Mouse (Mus musculus) testis, adult 2 months (tissue): ENCODE data around the gene Amhr2. TPM values are rescaled to one million over a fixed set of nuclear protein-coding genes. Genes with fewer than 3 reads are reported as not detected.
A peak's percentile ranks its signal among the peaks of the same experiment; 100 is the strongest.

Experiments
- H3K27ac ChIP-seq: fragments of 200-500 bp; 2 replicates; pipeline ENCODE4 v1.5.1; 2012; ENCODE audit warnings: low read depth, low read length; ENCODE audit not compliant: control insufficient read depth, insufficient read depth
- H3K27me3 ChIP-seq: fragments of 200-500 bp; 2 replicates; pipeline ENCODE4 v1.6.1; 2012; ENCODE audit warnings: mild to moderate bottlenecking, low read length, moderate library complexity; ENCODE audit not compliant: control insufficient read depth, insufficient read depth
- H3K36me3 ChIP-seq: fragments of 200-500 bp; 2 replicates; pipeline ENCODE4 v1.6.1; 2012; ENCODE audit warnings: mild to moderate bottlenecking, low read length; ENCODE audit not compliant: control insufficient read depth, insufficient read depth
- H3K4me1 ChIP-seq: fragments of 200-500 bp; 2 replicates; pipeline ENCODE4 v1.6.1; 2012; ENCODE audit warnings: low read length; ENCODE audit not compliant: control insufficient read depth, insufficient read depth
- H3K4me3 ChIP-seq: fragments of 200-500 bp; 2 replicates; pipeline ENCODE4 v1.5.1; 2012; ENCODE audit warnings: low read depth, mild to moderate bottlenecking, low read length, moderate library complexity, mixed read lengths; ENCODE audit not compliant: control insufficient read depth
- CTCF ChIP-seq: fragments of 200-500 bp; IDR thresholded peaks from 2 replicates; pipeline ENCODE4 v1.5.1; 2012; ENCODE audit warnings: low read depth, mild to moderate bottlenecking, inconsistent platforms, low read length, moderate library complexity; ENCODE audit not compliant: control insufficient read depth, insufficient read depth, insufficient replicate concordance
- POLR2A ChIP-seq: fragments of 200-500 bp; IDR thresholded peaks from 2 replicates; pipeline ENCODE4 v1.6.1; 2012; ENCODE audit warnings: low read depth, mild to moderate bottlenecking, inconsistent platforms, low read length, moderate library complexity; ENCODE audit not compliant: control insufficient read depth
- polyA plus RNA-seq: library from polyadenylated mRNA; depleted of rRNA; stranded (reverse); fragments of >200 nt; gene quantifications from 2 replicates; pipeline ENCODE4 v1.2.3, GENCODE M21; 2012

Amhr2 gene
- polyA plus RNA-seq, 1 experiment, result 168 TPM

DNA sequence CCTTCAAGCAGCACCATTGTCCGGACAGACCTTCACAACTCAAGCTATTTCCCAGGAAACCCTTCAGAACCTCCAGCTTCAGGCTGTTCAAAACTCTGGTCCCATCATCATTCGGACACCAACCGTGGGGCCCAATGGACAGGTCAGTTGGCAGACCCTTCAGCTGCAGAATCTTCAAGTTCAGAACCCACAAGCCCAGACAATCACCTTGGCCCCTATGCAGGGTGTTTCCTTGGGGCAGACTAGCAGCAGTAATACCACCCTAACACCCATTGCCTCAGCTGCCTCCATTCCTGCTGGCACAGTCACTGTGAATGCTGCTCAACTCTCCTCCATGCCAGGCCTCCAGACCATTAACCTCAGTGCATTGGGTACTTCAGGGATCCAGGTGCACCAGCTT is 35.9 kb upstream of the Amhr2 start:
- peaks cover 1% of the 10 kb centered on the region; the same call in 1 of the 2 replicates for H3K36me3 ChIP-seq
- H3K4me1 ChIP-seq, result peaks cover 6% of the 10 kb centered on the region
- H3K27me3 ChIP-seq, result no peaks in the 10 kb centered on the region
- TF ChIP-seq POLR2A, result no peak
- TF ChIP-seq CTCF, result no peak
- no peak overlapping the region for H3K27ac ChIP-seq
- peak overlapping the region; percentile 19 for H3K4me3 ChIP-seq

DNA sequence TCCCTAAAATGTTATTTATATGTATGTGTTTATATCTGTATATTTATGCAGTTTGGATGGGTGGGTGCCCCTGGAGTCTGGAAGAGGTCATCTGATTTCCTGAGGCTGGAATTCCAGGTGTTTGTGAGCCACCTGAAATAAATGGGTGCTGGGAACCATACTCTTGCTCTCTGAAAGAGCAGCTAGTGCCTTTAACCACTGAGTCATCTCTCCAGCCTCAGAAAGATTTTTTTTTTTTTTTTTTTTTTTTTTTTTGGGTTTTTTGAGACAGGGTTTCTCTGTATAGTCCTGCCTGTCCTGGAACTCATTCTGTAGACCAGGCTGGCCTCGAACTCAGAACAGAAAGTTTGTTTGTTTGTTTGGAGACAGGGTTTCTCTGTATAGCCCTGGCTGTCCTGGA is 34.1 kb upstream of the Amhr2 start:
- Histone ChIP-seq H3K27me3 (no peaks in the 10 kb centered on the region), H3K27ac (no peak overlapping the region), H3K4me1 (peaks cover 3% of the 10 kb centered on the region), H3K36me3 (peaks cover 1% of the 10 kb centered on the region; the same call in 1 of the 2 replicates), H3K4me3 (no peak overlapping the region)
- TF ChIP-seq CTCF (no peak), POLR2A (no peak)

DNA sequence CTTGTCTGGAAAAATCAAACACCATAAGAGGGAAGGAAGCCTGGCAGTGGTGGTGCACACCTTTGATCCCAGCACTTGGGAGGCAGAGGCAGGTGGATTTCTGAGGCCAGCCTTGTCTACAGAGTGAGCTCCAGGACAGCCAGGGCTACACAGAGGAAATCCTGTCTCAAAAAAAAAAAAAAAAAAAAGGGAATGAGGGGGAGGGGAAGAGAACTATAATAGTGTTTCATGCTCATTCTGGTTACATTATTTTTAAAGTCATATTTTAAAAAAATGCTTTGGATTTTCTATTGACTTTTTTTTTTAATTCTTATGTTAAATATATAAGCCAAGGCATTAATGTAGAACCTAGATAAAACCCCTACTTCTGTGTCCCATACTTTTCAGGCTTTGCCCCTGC is 31.5 kb upstream of the Amhr2 start:
- Histone ChIP-seq H3K36me3 (peaks cover 1% of the 10 kb centered on the region; the same call in 1 of the 2 replicates), H3K4me1 (peaks cover 3% of the 10 kb centered on the region; the same call in 1 of the 2 replicates), H3K27me3 (no peaks in the 10 kb centered on the region), H3K4me3 (no peak overlapping the region), H3K27ac (no peak overlapping the region)
- TF ChIP-seq POLR2A (no peak), CTCF (no peak)

- no peaks in the 10 kb centered on the region for H3K27me3 ChIP-seq
- no peak overlapping the region for H3K27ac ChIP-seq
- no peaks in the 10 kb centered on the region for H3K36me3 ChIP-seq
- H3K4me3 ChIP-seq, result no peak overlapping the region
- no peaks in the 10 kb centered on the region; the same call in 1 of the 2 replicates for H3K4me1 ChIP-seq
- TF ChIP-seq POLR2A, result no peak
- no peak for TF ChIP-seq CTCF
These were observed 27.6 kb upstream of the Amhr2 start for GRCm38 (mm10) chr15:102417524-102417923.

DNA sequence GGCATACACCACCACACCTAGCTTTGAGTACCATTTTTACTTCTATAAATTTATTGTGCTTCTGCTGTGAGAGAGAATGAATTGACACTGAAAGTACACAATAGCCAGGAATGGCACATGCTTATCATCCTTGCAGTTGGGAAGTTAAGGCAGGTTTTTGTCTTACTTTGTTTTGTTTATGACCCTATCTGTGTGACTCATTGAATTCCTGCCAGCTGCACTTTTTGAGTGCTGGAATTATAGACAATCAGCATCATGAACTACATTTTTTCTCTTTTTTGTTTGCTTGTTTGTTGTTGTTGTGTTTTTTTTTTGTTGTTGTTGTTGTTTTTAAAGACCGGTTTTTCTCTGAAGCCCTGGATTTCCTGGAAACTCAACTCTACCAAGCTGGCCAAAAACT is 24.2 kb upstream of the Amhr2 start:
- Histone ChIP-seq H3K4me3 (no peak overlapping the region), H3K4me1 (no peaks in the 10 kb centered on the region), H3K27ac (no peak overlapping the region), H3K36me3 (no peaks in the 10 kb centered on the region; the same call in 1 of the 2 replicates), H3K27me3 (no peaks in the 10 kb centered on the region)
- TF ChIP-seq CTCF (no peak), POLR2A (no peak)

DNA sequence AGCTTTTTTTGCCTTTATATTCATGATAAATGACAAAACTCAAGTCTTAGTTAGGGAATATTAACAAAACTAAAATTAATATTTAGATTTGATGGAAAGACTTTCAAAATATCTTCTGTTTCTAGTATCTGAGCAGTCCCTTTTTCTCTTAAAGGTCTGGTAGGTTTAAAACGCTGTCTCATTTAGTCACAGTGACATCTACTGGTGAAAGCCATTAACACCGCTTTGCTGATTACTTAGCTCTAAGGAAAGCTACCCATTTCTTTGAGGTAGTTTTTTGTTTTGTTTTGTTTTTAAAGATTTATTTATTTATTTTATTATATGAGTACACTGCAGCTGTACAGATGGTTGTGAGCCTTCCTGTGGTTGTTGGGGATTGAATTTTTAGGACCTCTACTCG is 23.7 kb upstream of the Amhr2 start:
- no peaks in the 10 kb centered on the region; the same call in 1 of the 2 replicates for H3K36me3 ChIP-seq
- H3K4me3 ChIP-seq, result no peak overlapping the region
- TF ChIP-seq POLR2A (no peak), CTCF (no peak)
- H3K27me3 ChIP-seq, result no peaks in the 10 kb centered on the region
- H3K27ac ChIP-seq, result no peak overlapping the region
- no peaks in the 10 kb centered on the region for H3K4me1 ChIP-seq

DNA sequence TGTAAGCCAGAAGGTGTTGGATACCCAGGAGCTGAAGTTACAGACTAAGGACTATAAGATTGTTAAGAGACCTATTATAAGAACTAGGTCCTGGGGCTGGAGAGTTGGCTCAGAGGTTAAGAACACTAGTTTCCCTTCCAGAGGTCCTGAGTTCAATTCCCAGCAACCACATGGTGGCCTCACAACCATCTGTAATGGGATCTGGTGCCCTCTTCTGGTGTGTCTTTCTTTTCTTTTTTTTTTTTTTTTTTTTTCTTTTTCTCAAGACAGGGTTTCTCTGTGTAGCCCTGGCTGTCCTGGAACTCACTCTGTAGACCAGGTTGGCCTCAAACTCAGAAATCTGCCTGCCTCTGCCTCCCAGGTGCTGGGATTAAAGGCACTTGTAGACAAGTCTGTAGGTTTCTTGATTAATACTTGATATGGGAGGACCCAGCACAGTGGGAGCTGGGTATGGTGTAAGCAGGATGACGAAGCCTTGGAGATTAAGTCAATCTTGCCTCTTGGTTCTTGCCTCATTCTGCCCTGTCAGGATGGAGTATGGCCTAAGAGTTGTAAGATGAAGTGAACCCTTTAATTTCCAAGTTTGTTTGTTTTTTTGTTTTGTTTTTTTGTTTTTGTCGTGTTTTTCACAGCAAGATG is 21.4 kb upstream of the Amhr2 start:
- no peak overlapping the region for H3K27ac ChIP-seq
- no peaks in the 10 kb centered on the region for H3K27me3 ChIP-seq
- H3K4me3 ChIP-seq, result no peak overlapping the region
- TF ChIP-seq CTCF (no peak), POLR2A (no peak)
- no peaks in the 10 kb centered on the region for H3K4me1 ChIP-seq
- H3K36me3 ChIP-seq, result peaks cover 3% of the 10 kb centered on the region
